Comparison of ENCODE assay signal across 8 mouse cellular contexts in the genomic region with DNA sequence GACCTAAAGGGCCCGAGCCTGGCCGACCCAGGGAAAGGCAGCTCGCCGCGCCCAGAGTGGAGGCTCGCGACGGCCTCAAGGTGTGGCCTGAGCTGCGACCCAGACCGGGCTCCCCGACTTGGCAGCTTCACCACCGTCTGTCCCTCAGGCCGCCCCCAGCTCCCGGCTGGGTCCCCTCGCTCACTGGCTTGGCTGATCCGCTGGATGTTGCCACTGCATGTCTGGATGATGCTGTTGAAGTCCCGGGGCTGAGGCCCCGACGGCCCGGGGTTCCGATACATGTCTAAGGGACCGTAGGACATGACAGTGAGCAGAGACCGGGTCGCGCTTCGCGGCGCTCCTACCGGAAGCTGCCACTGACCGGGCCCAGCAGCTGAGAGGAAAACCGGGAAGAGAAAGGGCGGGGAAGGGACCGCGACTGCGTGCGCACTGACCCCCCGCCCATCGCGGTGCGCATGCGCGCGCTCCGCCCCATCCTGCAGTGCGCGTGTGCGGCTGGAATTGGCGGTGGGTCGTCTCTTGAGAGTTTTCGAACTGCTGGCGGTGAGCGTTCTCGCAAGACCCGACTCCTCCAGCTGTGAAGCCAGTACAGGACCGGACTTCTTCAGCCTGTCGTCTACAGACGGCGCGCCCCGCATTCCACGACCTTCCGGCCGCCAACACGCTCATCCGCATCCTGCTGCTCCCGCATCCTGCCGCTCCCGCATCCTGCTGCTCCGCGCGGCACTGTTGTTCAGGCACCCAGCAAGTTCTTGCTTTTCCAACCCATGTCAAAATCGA. TPM values are rescaled to one million over a fixed set of nuclear protein-coding genes. Genes with fewer than 3 reads are reported as not detected.
DNase-seq lines count a peak whose midpoint lies in the region; ATAC-seq lines count a peak whose summit lies in the region.

Gene Stx12 (minus strand): TSS at position 446 of the 780 bp plus-strand sequence.

- DNase-seq in adipocyte (ENCODE audit: low spot score) = peak; percentile 87
- DNase-seq in embryo, embryonic 10 days (ENCODE audit: low spot score) = peak; percentile 94
- peak; percentile 90 for DNase-seq in gastrocnemius, postnatal 14 days
- DNase-seq in left cerebral cortex, postnatal 10 days (ENCODE audit: extremely low spot score in 1 of 2, low spot score in 2 of 2) = peak; percentile 87 to 94
- DNase-seq in right cerebral cortex, postnatal 25 days = peak; percentile 92
- DNase-seq in urinary bladder, postnatal 4 days (ENCODE audit: low spot score in 2 of 2) = peak; percentile 87 to 89

- peak; percentile 74 for ATAC-seq in inflammation-experienced regulatory T-cells, adult 6 months
- ATAC-seq in megakaryocyte-erythroid progenitor cell, adult 5-6 weeks (replicated peaks; ENCODE audit: low FRiP score, low TSS enrichment, poor library complexity, severe bottlenecking) = peak; percentile 74

- intact Hi-C loops in gastrocnemius, postnatal 14 days (cut with DNase I; ENCODE audit: low total_unique reads) = no loop called here
- intact Hi-C loops in left cerebral cortex, postnatal 10 days (cut with DNase I) = no loop called here

RNA-seq across cellular contexts. Expression of gene Stx12, which starts in this region (rescaled TPM):
- total RNA-seq in gastrocnemius, postnatal 14 days (2021) = 10 to 100 TPM; 23.3 to 24.3 TPM
- 10 to 100 TPM; 35.7 to 37.2 (median 36.6) TPM for polyA plus RNA-seq in inflammation-experienced regulatory T-cells, adult 6 months (2017; shearing (Covaris generic))
- total RNA-seq in left cerebral cortex, postnatal 10 days (2021) = 100 to 1,000 TPM; 117 to 123 TPM
- 18.9 and 26.4 TPM in 2 replicates for total RNA-seq in megakaryocyte-erythroid progenitor cell, adult 5-6 weeks (2014; fragmentation: Nextera tagmentation)
- total RNA-seq in megakaryocyte-erythroid progenitor cell, adult 5-6 weeks (2017) = 24.7 and 25.4 TPM in 2 replicates

Comparison
In these comparisons a context has a peak if more than half of its experiments do, and no peak if none do; other contexts are left out.
1. Peak in every context shown above with its lines: DNase-seq and ATAC-seq.
2. RNA of gene Stx12 (total RNA-seq): 117 to 123 TPM in left cerebral cortex, postnatal 10 days; 18.9 to 26.4 TPM in megakaryocyte-erythroid progenitor cell, adult 5-6 weeks and 23.3 to 24.3 TPM in gastrocnemius, postnatal 14 days; every median in the first group is over 4 times any median in the second.